Mouse (Mus musculus) midbrain, embryonic 15.5 days (tissue): Measurements from ENCODE around the gene Cdhr3. TPM values are rescaled to one million over a fixed set of nuclear protein-coding genes. Genes with fewer than 3 reads are reported as not detected.
"Not testable (repeated sequence)": the region's sequence is repeated elsewhere in the genome, so short reads cannot be mapped to it uniquely, and the experiment has no call there.

Experiments
- ATAC-seq: fragments of 200-750 bp; cut with Nextera tagmentation; replicated peaks from 2 replicates; pipeline ENCODE4 v1.8.0; 2017; ENCODE audit warnings: moderate TSS enrichment
- H3K27ac ChIP-seq: fragments of 300-500 bp; sonication (generic); 2 replicates; pipeline ENCODE4 v1.5.1; 2015; ENCODE audit warnings: mild to moderate bottlenecking, inconsistent platforms
- H3K27me3 ChIP-seq: fragments of 300-500 bp; sonication (generic); replicated peaks from 2 replicates; pipeline ENCODE4 v1.6.1; 2015; ENCODE audit warnings: inconsistent platforms
- H3K36me3 ChIP-seq: fragments of 300-500 bp; sonication (generic); replicated peaks from 2 replicates; pipeline ENCODE4 v1.6.1; 2015; ENCODE audit warnings: inconsistent platforms
- H3K4me1 ChIP-seq: fragments of 300-500 bp; sonication (generic); 2 replicates; pipeline ENCODE4 v1.6.1; 2015; ENCODE audit warnings: inconsistent platforms
- H3K4me2 ChIP-seq: fragments of 300-500 bp; sonication (generic); 2 replicates; pipeline ENCODE4 v1.6.1; 2015; ENCODE audit warnings: inconsistent platforms, mild to moderate bottlenecking, moderate library complexity
- H3K4me3 ChIP-seq: fragments of 300-500 bp; sonication (generic); 2 replicates; pipeline ENCODE4 v1.5.1; 2015; ENCODE audit warnings: mild to moderate bottlenecking, inconsistent platforms
- H3K9ac ChIP-seq: fragments of 300-500 bp; sonication (generic); 2 replicates; pipeline ENCODE4 v1.6.1; 2015; ENCODE audit warnings: mild to moderate bottlenecking, inconsistent platforms
- H3K9me3 ChIP-seq: fragments of 300-500 bp; sonication (generic); 2 replicates; pipeline ENCODE4 v1.6.1; 2016; ENCODE audit warnings: inconsistent platforms
- WGBS: fragments of 180-500 bp; shearing (Covaris S2); methylation state at CpG from one replicate; pipeline ENCODE4 v1.1.7; 2015; ENCODE audit warnings: mixed read lengths; 5-methylcytosine and 5-hydroxymethylcytosine counted together
- polyA plus RNA-seq: library from polyadenylated mRNA; unstranded; fragments of >200 nt; fragmentation: Nextera tagmentation; extraction: Ambion mirVana; gene quantifications from 2 replicates; pipeline ENCODE4 v1.2.1, GENCODE M21; 2015

Cdhr3 gene
- polyA plus RNA-seq, 1 experiment from 2014 or later = 0.32 TPM

GRCm38 (mm10) chr12:33010026-33010425, 82.6 kb downstream of the Cdhr3 start:
- Histone ChIP-seq H3K4me2 (no peak overlapping the region), H3K4me3 (no peak overlapping the region), H3K27me3 (no peaks in the 10 kb centered on the region), H3K4me1 (peaks cover 7% of the 10 kb centered on the region; the same call in 1 of the 2 replicates), H3K9ac (no peak overlapping the region), H3K36me3 (no peaks in the 10 kb centered on the region), H3K27ac (no peak overlapping the region), H3K9me3 (no peaks in the 10 kb centered on the region)
- no peak for ATAC-seq
- 42% methylated on average over 3 of the region's 3 CpGs for WGBS

GRCm38 (mm10) chr12:33009206-33009966, 83.3 kb downstream of the Cdhr3 start:
- no peak for ATAC-seq
- Histone ChIP-seq H3K9ac (no peak overlapping the region), H3K27ac (no peak overlapping the region), H3K4me2 (no peak overlapping the region), H3K4me1 (0 out of 2 replicates have a peak, but pooled peaks cover under 1% of the 10 kb centered on the region), H3K9me3 (no peaks in the 10 kb centered on the region), H3K36me3 (no peaks in the 10 kb centered on the region), H3K27me3 (no peaks in the 10 kb centered on the region), H3K4me3 (no peak overlapping the region)
- 92% methylated on average over 6 of the region's 6 CpGs for WGBS

- Histone ChIP-seq H3K4me1 (no peaks in the 10 kb centered on the region), H3K27ac (no peak overlapping the region), H3K9me3 (no peaks in the 10 kb centered on the region), H3K9ac (no peak overlapping the region), H3K27me3 (no peaks in the 10 kb centered on the region), H3K4me3 (no peak overlapping the region), H3K36me3 (no peaks in the 10 kb centered on the region), H3K4me2 (no peak overlapping the region)
- ATAC-seq = no peak
- WGBS = 51% methylated on average over 7 of the region's 7 CpGs
Observed at GRCm38 (mm10) chr12:33008305-33009110, 84.2 kb downstream of the Cdhr3 start.

GRCm38 (mm10) chr12:33007176-33007575, 85.5 kb downstream of the Cdhr3 start:
- 98% methylated on average over 2 of the region's 2 CpGs for whole genome bisulfite sequencing
- Histone ChIP-seq H3K36me3 (no peaks in the 10 kb centered on the region), H3K27ac (no peak overlapping the region), H3K4me1 (no peaks in the 10 kb centered on the region), H3K27me3 (no peaks in the 10 kb centered on the region), H3K4me2 (no peak overlapping the region), H3K9me3 (no peaks in the 10 kb centered on the region), H3K4me3 (no peak overlapping the region), H3K9ac (no peak overlapping the region)
- ATAC-seq = no peak

- no peaks in the 10 kb centered on the region for H3K9me3 ChIP-seq
- no peaks in the 10 kb centered on the region for H3K27me3 ChIP-seq
- H3K36me3 ChIP-seq = no peaks in the 10 kb centered on the region
- no peaks in the 10 kb centered on the region for H3K4me1 ChIP-seq
- H3K27ac ChIP-seq = no peak overlapping the region
- no peak for ATAC-seq
- WGBS = 82% methylated on average over 5 of the region's 5 CpGs
- H3K4me2 ChIP-seq = no peak overlapping the region
- H3K9ac ChIP-seq = no peak overlapping the region
- H3K4me3 ChIP-seq = no peak overlapping the region
Observed at GRCm38 (mm10) chr12:33005858-33006257, 86.8 kb downstream of the Cdhr3 start.

- Histone ChIP-seq H3K27me3 (no peaks in the 10 kb centered on the region), H3K36me3 (no peaks in the 10 kb centered on the region), H3K4me1 (no peaks in the 10 kb centered on the region), H3K4me2 (no peak overlapping the region), H3K9me3 (no peaks in the 10 kb centered on the region), H3K4me3 (no peak overlapping the region), H3K27ac (no peak overlapping the region), H3K9ac (no peak overlapping the region)
- WGBS = 48% methylated on average over 8 of the region's 8 CpGs
- ATAC-seq = peak; percentile 55
Observed at GRCm38 (mm10) chr12:33003339-33003965, 89.2 kb downstream of the Cdhr3 start.

- ATAC-seq = peak; percentile 60; the same call in 1 of the 2 replicates
- H3K4me1 ChIP-seq = no peaks in the 10 kb centered on the region
- 62% methylated on average over 4 of the region's 4 CpGs for WGBS
Observed at GRCm38 (mm10) chr12:33000402-33000801, 92.3 kb downstream of the Cdhr3 start.

GRCm38 (mm10) chr12:32999778-33000177, 92.9 kb downstream of the Cdhr3 start:
- H3K27ac ChIP-seq = not testable (repeated sequence)

More at GRCm38 (mm10) chr12:33000402-33000801, 92.3 kb downstream of the Cdhr3 start:
- Histone ChIP-seq H3K4me3 (no peak overlapping the region), H3K27me3 (no peaks in the 10 kb centered on the region), H3K4me2 (no peak overlapping the region), H3K9ac (no peak overlapping the region), H3K9me3 (no peaks in the 10 kb centered on the region), H3K27ac (no peak overlapping the region), H3K36me3 (no peaks in the 10 kb centered on the region)

GRCm38 (mm10) chr12:32998766-32999165, 93.9 kb downstream of the Cdhr3 start:
- ATAC-seq = no peak
- Histone ChIP-seq H3K9me3 (no peaks in the 10 kb centered on the region), H3K4me1 (no peaks in the 10 kb centered on the region), H3K27ac (no peak overlapping the region), H3K36me3 (no peaks in the 10 kb centered on the region), H3K9ac (no peak overlapping the region), H3K4me2 (no peak overlapping the region), H3K27me3 (no peaks in the 10 kb centered on the region), H3K4me3 (no peak overlapping the region)
- WGBS = 81% methylated on average over 5 of the region's 5 CpGs

More at GRCm38 (mm10) chr12:32999778-33000177, 92.9 kb downstream of the Cdhr3 start:
- H3K9me3 ChIP-seq, H3K36me3 ChIP-seq, H3K9ac ChIP-seq, H3K4me3 ChIP-seq, H3K4me1 ChIP-seq, ATAC-seq, H3K4me2 ChIP-seq, H3K27me3 ChIP-seq: not testable (repeated sequence)
- 33% methylated on average over 3 of the region's 3 CpGs for WGBS

GRCm38 (mm10) chr12:32995081-32995834, 97.4 kb downstream of the Cdhr3 start:
- 83% methylated on average over 4 of the region's 4 CpGs for WGBS

GRCm38 (mm10) chr12:32994081-32994480, 98.6 kb downstream of the Cdhr3 start:
- Histone ChIP-seq H3K36me3 (no peaks in the 10 kb centered on the region), H3K27me3 (no peaks in the 10 kb centered on the region), H3K4me3 (no peak overlapping the region), H3K9ac (no peak overlapping the region), H3K27ac (no peak overlapping the region), H3K4me1 (no peaks in the 10 kb centered on the region), H3K4me2 (no peak overlapping the region), H3K9me3 (no peaks in the 10 kb centered on the region)
- WGBS = 81% methylated on average over 5 of the region's 5 CpGs
- no peak for ATAC-seq

More at GRCm38 (mm10) chr12:32995081-32995834, 97.4 kb downstream of the Cdhr3 start:
- Histone ChIP-seq H3K9me3 (no peaks in the 10 kb centered on the region), H3K4me2 (no peak overlapping the region), H3K4me1 (no peaks in the 10 kb centered on the region), H3K4me3 (no peak overlapping the region), H3K27ac (no peak overlapping the region), H3K36me3 (no peaks in the 10 kb centered on the region), H3K27me3 (no peaks in the 10 kb centered on the region), H3K9ac (no peak overlapping the region)
- ATAC-seq = no peak
